Mouse (Mus musculus) heart, postnatal 0 days (tissue): ENCODE results near the gene Ttc28.

Experiments
- CTCF ChIP-seq: IDR thresholded peaks from 2 replicates; pipeline ENCODE4 v1.5.1; 2016; ENCODE audit warnings: antibody characterized with exemption, control low read depth, low read depth
- EP300 ChIP-seq: IDR thresholded peaks from 2 replicates; pipeline ENCODE4 v1.6.1; 2016; ENCODE audit warnings: antibody characterized with exemption, low read depth

GRCm38 (mm10) chr5:111070361-111070760 lies 190.8 kb downstream of the Ttc28 start:
- TF ChIP-seq CTCF (no peak), EP300 (no peak)
